Mouse (Mus musculus) ES-E14 (cell line): ENCODE results near the gene Tkfc.

ENCODE experiments used
- HCFC1 ChIP-seq: IDR thresholded peaks from 2 replicates; pipeline ENCODE4 v1.6.1; 2012; ENCODE audit warnings: low read length, inconsistent platforms, borderline replicate concordance; ENCODE audit not compliant: insufficient read depth
- MAFK ChIP-seq: IDR thresholded peaks from 2 replicates; pipeline ENCODE4 v1.6.1; 2014; ENCODE audit warnings: mild to moderate bottlenecking, low read depth, low read length, inconsistent platforms; ENCODE audit not compliant: insufficient read depth

DNA sequence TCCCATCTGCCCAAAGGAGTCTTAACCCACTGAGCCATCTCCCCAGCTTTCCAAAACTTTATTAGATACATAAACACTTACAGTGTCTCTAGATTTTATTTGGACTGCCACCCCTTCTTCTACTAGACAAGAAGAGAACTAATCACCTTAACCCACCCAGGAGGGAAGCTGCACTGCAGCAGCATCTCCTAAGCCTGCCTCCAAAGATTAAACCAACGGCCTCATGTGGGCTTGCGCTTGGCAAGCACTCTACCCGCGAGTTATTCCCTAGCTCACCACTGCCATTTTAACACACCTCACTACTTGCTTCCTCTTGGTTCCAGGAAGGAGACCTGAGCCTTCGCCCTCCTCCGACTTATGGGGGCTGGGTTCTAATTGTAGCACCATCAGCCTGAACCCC is 41.2 kb downstream of the Tkfc start:
- TF ChIP-seq HCFC1 (no peak), MAFK (no peak)
